Mouse (Mus musculus): Measurements from ENCODE around the gene Lhx5.
A peak's percentile ranks its signal among the peaks of the same experiment; 100 is the strongest.

The Lhx5 gene

DNA sequence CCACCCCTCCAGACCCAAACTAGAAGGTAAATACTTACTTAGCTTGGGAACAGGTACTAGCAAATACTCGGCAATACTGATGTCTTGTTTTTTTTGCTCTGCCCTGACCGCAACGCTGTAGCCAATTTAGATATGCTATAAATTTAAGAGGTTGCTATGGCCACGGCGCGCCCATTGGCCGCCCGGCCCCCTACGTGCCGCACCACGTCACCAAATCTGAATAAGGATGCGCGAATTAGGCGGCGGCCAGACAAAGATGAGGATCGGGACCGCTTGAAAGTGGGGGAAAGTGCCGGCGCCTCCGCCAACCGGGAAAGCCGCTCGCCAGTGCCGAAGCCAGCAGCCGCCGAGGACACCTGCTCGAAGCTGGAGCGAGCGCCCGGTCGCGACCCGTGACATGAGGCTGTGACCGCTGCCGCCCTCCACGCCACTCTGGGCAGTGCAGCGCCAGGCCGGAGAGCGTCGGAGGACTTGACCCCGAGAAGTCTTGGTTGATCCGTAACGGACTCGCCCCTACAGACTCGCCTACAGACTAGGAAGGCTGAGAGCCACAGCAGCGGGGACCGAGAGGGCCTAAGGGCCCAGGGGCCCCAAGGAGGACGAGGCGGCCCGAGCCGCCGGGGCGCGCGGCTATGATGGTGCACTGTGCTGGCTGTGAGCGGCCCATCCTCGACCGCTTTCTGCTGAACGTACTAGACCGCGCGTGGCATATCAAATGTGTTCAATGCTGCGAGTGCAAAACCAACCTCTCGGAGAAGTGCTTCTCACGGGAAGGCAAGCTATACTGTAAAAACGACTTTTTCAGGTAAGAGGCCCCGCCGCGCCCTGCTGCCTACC lies at the start of gene Lhx5:
Lhx5 (plus strand) TSS at position 51 of the 837 bp plus-strand sequence.
- DNase-seq, result no peak

DNA sequence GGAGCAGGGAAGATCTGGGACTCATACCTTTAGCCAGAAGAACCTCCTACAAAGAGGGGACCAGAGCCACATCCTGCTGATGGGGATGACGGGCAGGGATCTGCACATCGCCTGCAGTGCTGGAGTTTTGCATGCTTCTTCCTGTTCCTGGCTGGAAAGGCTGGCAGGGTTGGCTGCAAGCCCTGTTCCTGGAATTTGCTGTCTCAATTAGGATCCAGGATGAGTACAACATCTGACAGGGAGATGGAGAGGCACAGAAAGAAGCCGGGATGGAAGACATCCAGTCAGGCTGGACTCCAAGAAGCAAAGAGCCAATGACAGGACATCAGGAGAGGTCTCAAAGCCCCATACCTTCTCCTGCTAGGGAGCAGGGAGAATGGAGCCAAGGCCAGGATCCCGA lies 45.1 kb upstream of the Lhx5 start:
- no peak for DNase-seq

DNA sequence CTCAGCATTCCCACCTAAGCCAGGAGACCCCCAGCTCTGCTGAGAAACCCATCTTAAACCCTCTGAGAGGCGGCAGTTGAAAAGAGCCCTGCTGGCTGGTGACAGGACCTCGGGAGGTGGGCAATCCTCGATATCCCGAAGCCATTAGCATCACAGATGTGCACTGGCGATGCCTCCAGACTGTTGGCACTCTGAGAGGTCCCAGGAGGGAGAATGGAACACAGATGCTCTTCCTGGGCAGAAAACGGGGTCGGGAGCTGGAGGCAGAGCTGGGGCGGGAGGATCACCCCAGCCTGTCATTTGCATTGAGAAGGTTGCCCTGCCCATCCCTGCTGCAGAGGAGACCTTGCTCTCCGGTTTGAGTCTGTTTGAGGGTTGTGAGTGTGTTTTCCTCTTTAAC lies 42.7 kb upstream of the Lhx5 start:
- no peak for DNase-seq

DNA sequence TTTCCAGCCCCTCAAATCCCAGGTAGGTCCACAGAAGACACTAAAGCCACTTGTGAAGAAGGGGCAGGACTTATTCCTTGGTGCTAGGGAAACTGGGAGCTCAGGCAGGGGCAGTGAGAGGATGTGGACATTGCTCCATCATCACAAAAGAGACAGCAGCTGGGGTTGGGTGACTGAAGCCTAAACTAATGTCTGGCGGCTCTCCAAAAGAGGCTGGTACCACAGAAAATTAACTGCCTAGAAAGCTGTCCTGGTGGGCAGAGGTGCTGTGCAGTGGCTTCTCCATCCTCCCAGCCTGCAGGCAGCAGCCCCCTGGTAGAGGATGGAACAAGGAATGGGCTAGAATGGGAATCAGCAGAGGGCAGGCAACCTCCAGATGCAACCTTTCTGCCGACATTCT lies 41.5 kb upstream of the Lhx5 start:
- DNase-seq, result peak; percentile 63

DNA sequence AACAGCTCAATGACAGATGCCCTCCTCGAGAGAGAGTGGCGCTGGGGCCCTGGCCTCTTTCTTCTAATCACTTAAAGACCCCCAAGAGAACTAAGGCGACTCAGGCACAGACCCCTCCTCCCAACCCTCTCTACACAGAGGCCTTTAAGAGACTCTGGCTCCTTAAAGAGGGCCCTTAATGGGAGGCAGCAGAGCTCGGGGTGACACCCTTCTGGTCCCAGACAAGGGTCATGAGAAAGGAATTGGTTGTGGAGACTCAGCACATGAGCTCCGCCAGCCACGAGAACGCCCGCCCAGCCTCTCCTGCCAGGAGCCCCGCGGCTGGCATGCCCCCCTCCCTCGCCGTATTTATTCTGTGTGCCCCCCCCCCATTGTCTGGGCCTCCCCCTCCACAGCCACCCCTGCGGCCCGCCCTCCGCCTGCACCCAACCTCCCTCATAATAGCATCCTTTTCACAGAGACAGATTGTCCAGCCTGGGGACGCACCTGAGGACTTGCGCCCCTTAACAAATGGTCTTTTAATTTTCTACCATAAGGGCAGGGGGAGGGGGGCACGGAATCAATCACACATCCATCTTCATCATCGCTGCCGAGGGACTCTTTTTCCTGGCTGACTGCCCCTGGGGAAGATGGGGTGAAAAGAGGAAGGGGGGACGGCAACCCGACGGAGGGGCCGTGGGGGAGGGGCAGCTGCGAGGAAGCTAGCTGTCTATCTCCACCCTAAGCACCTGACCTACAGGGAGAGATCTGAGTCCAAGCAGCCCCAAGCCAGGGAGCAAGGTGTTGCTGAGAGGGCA lies 37.4 kb upstream of the Lhx5 start:
- no peak for DNase-seq

DNA sequence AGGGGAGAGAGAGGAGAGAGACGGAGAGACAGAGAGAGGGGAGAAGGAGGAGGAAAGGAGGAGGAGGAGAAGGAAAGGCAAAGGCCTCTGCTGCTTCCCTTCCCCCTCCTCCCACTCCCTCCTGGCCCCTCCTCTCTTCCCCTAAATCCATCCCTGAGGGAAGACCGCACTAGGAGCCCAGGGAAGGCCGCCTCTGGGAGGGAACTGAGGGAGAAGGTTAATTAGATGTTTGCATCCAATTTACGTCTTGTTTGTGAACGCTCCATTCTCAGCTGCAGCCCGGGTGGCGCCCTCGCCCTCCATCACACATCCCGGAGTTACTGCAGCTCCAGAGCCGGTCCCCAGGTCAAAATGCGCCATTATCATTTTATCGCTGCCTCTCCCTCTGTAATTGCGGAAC lies 33.5 kb upstream of the Lhx5 start:
- DNase-seq, result no peak

DNA sequence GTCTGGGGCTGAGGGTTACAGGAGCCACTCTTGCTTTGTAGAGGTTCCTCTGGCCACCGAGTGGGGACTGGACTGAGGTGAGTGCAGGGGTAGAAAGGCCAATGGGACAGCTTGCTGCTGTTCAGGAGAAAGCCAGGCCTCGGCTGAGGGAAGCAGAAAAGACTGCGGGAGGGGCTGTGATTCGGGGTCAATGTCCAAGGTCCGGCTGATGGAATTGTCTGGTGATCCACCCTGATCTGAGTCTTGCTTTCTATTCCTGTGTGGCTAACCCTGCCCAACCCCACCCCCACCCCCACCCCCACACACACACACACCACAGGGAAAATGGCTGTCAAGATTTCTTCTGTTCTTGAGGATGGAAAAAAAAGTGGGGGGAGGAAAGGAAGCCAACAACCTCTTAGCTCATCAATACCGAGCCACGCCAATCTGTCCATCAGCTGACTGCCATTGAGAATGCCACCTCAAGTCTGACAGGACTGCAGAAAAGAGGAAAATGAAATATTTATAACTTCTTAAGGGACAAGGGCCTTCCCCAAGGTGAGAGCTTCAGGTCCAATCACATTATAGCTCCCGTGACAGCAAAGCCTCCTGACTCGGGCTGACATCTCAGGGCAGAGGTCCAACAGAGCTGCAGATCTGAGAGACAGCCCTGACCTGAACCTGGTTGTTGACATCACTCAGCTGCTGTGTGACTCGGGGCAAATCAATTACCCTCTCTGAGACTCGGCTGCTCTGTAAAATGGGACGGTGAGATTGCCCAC lies 26.5 kb upstream of the Lhx5 start:
- no peak for DNase-seq

DNA sequence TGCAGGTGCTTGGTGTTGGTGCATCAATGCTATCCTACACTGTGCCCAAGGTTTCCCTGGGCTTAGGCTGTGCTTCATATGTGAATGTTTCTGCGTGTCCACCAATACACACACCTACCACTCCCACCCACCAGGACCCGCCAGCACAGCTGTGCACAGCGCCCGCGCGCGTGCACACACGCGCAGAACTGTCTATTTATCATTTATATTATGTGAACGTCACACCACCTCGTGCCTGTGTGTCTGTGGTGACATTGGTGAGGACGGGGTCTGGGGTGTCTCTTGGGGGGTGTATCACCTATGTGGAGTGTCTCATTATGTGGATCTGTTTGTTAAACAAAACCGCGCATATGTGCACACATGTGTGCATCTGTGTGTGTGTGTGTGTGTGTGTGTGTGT lies 22.6 kb upstream of the Lhx5 start:
- DNase-seq, result no peak

DNA sequence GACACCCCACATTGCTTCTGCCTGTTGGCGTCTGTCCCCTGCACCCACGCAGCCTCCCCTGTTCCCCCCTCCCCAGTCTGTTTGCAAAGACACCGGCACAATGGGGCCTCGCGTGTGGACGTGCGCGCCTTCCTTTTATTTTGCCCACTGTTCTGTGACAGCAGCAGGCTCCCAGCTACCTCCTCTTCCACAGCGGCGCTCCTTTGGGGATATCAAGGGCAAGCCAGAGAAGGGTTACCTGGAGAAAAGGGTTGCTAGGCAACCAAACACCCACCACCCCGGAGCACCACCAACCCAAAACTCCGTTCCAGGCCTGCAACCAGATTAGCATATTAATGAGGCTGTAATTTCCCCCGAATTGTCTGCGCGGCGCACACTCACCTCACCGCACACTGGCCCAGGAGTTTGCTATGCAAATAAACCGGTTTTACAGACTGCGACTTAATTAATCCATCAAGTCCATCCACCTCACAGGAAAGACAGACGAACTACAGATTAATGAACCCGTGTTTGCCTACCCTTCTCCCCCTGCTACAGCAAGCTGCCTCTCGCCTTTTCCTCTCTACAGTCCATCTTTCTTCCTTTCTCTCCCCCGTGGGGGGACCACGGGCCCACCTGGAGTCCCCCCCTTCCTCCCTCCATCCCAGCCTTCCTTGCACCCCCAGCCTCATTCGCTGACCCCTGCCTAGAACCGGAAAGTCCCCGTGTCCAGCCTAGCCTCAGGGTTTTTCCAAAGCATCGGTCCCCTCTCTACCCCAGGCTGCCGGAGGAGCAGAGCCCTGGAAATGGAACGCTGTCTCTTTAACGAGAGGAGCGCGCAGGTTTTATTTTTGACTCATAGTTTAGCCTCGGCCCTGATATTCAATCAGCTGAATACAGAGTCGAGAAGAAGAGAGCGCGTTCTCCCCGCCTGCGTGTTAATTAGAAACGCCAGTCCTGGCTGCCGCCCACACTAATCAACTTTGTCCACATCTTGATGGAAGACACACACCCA lies 21.8 kb upstream of the Lhx5 start:
- DNase-seq, result no peak

DNA sequence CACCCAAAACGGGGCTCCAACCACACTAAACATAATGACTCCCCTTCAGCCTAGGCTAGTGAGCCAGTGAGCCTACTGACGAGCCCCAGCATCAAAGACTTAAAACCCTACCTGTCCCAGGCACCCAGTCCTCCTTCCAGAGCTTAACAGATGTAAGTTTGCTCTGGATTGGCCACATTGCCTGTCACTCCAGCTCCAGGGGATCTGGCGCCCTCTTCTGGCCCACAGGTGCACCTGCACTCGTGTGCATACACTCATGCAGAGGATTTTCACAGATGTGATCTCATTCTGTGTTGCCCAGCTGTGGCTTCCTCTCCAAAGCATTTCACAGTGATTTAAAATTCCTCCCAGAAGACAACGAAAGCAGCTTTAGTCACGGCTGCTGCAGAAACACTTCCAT lies 18.1 kb upstream of the Lhx5 start:
- no peak for DNase-seq

DNA sequence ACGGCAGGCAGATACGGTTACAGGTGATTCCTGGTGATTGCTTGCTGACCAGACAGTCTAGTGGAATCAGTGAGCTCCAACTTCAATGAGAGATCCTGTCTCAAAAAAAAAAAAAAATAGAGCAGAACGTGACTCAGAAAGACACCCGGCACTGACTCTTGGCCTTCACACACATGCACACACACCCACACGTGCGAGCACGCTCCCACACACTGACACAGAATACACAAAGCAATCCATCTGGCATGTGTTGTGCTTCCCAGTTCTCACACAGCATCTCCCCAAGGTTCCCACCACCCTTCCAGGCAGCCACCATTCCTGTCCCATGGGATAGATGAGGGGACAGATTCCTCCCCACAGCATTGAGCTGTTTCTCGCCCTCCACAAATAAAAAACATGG lies 11.4 kb upstream of the Lhx5 start:
- DNase-seq, result no peak

DNA sequence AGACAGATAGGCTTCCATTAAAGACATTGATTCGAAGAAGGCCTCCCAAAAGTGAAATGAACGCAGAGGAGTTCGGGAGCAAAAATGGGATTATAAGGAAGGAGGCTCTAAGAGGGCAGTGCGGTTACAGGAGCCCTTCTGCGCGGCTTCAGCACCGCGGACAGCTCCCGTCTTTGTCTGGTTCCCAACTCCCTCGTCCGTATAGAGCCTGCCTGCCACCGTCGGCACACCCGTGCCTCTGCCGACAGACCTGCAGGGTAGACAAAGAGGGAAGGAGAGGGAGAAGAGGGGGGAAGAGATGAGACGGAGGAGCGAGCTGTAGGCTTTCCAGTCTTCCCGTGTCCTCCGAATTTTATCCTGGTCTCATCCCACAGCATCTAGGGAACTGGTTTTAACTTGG lies 7.5 kb upstream of the Lhx5 start:
- DNase-seq, result no peak

DNA sequence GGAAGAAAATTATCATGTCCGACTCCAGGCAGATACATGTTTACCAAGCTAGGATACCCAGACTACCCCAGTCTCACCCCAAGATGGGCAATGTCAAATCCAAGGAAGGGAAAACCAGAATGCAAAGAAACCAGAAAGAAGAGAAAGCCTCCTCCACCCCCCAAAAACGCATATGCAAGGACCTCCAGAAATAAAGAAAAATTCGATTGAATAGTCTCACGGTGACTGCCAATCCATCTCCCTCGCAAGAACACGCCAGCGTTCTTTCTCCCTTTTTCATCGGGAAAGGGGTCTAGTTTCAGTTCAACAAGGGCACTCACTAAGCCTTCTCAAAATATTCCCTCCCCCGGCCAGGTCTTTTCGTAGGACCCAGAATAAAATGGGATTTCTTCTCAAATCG lies 6.8 kb upstream of the Lhx5 start:
- DNase-seq, result no peak

DNA sequence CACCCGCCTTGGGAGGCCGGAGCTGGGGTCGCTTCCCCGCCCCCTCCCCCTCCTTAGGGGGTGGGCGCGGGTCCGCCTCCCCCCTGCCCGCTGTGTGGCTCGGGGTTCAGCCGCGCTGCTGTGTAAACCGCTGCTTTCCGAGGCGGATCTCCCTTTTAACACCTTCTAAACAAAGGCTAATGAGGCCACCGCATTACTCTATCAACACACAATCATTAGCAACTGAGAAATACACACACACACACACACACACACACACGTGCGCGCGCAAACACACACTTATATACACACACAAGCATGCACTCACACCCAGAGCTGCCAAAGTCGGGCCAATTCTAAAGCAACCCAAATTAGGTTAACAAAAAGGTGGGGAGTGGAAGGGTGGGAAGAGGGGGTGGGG lies 5.8 kb upstream of the Lhx5 start:
- DNase-seq, result no peak

DNA sequence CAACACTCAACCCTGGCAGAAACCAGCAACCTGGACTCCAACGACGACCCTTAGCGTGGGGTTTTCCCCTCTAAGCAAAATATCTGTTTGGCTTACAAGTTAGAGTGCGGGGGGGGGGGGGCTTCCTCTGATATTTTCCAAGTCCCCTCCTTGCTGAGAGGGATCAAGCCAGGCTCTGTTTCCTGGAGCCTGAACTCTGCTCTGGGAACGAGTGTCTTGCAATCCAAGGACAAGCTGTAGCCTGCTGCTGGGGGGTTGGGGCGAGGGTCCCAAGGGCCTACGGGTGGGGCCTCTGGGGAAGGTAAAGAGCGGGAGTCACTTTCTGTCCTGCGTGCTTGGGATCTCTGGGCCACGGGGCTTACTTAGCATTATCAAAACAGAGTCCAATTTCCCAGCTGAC lies 4.9 kb upstream of the Lhx5 start:
- DNase-seq, result no peak

DNA sequence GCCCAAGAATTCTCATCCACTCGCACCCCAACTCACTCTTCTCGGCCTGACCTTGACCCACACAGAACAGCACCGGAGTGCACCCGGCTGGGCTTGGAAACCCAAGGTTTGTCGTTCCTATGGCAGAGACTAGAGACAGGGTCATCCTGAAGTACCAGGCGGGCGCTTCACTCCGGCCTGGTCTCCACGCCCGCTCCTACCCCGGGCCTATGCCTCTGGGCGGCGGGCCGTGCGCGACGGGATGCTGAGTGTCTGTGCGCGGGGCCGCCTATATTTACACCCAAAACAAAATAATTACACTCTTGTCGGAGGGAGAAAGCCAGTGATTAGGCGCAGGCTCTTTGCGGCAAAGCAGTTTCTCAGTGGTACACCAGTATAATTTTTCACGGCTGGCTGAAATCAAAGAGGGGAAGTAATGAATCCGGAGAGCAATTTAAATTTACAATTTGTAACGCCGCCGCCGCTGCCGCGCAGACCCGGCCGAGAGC lies 4.0 kb upstream of the Lhx5 start:
- no peak for DNase-seq

DNA sequence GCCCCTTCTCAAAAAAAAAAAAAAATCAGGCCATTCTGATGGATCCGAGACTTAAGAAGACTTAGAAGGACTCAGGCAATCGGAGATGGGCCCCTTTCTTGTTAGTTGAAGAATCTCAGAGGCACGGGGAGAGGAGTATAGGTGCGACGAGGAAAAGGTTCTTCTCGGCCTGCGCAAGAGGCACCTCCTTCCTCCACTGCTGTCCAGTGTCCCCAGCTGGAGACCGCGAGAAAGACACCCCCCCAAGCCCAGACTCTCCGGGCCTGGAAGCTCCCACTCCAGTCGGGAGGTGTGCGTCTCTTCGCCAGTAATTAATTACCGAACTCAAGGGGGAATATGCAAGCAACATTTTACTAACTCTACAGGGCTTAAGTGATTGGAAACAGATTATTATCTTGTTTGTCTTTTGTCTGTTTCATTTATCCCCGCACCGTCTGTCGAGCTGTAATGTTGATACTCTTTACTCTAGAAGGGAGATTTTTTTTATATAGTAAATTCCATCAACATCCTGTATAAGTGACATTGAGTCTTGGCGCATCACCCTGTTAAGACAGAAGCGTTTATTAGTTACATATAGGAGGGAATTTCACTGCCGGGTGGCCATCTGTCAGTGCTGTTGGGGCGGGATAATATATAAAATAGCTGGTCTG lies 3.2 kb upstream of the Lhx5 start:
- no peak for DNase-seq

DNA sequence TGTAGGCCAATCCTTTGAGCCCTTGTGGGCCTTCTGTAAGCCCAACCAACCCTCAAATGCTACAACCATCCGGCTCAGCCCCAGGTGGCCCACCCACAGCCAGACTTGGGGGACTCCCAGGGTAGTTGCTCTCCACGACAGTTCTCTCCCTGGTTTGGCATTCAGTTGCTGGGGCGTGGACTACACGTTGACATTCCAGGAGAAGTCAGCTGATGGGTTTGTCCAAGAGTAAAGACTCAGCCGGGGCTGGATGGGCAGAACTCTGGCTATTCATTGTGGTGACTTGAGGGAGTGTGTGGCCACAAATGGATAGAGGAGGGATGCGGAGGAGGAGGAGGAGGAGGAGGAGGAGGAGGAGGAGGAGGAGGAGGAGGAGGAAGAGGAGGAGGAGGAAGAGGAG lies 2.5 kb upstream of the Lhx5 start:
- no peak for DNase-seq

DNA sequence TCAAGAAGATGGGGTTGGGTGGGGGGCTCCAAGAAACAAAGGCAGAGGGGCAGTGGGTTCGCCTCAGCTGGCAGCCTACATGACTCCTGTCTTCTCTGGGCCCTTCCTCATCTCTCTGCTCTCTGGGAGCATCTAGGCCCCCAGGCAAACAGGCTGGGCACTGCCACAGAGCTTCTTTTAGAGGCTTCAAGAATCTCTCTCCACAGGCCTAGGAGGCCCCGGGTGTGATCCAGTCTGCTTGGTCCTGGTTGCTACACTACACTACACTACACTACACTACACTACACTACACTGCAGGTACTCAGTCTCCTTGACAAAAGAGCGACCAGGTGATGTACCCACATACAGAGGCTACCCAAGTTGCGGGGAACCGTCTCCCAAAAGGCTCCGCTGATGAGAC lies 1.8 kb upstream of the Lhx5 start:
- DNase-seq, result no peak

DNA sequence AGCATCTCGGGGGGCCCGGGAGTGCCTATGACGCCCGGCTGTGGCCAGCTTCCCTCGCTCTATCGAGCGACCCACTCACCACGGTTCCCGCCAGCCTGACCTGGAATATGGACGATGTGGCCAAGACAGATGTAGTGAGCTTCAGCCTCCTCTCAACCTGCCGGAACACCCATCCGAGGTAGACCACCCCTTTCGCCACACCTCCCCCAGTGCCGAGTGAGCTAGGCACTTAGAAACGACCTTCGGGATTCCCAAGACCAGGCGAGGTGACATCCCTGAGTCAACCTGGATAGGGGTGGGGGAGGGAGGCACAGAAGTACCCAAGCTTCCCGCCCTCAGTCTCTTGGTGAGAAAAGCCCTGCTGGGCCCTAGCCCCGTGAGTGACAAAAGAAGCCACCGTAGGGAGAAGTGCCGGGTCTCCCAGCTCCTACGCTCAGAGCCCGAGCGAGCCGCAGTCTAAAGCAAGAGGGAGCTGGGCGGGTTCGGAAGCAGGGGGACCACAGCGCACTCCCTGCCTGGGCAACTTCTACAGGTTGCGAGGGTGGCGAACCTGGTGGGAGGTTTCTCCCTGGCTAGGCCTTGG lies 407 bp upstream of the Lhx5 start:
- DNase-seq, result no peak

DNA sequence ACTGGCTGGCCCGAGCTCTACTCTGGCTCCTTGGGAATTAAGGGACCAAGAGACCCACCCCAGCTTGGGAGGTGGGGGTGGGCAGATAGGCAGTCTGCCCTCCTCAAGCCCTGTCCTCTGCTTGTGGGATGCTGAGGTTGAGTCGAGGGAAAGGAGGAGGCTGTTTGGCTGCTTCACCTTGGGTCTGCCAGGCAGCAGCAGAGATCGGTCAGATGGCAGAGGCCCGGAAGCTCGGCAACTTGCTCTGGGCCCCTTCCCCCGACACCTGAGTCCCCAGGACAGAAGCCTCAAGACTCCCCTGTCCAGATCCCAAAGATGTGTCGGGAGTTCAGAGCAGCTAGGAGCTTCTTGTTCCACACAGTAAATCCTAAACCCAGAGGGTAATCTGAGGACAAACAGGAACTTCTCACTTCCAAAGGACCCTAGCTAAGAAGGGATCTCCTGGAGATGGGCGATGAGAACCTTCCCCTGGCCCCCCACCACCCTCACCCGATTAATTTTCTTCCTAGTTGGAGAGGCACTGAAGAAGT lies 1.1 kb downstream of the Lhx5 start:
- no peak for DNase-seq

Data from heart, adult 11 months (tissue).